Mouse (Mus musculus): Measurements from ENCODE around the gene Hsf5. TPM values are rescaled to one million over a fixed set of nuclear protein-coding genes. Genes with fewer than 3 reads are reported as not detected.
A peak's percentile ranks its signal among the peaks of the same experiment; 100 is the strongest.

The Hsf5 gene
- polyA plus RNA-seq, 2 experiments, result 0.02 TPM; not detected in 1

GRCm38 (mm10) chr11:87673282-87673681, 56.3 kb downstream of the Hsf5 start:
- Histone ChIP-seq H3K4me2 (ENCODE audit: low read depth) (no peak overlapping the region), H3K36me3 (replicated peaks; ENCODE audit: control insufficient read depth, insufficient read depth, low read depth) (no peaks in the 10 kb centered on the region)

GRCm38 (mm10) chr11:87675606-87676005, 58.6 kb downstream of the Hsf5 start:
- H3K4me2 ChIP-seq (ENCODE audit: low read depth), result no peak overlapping the region
- H3K4me1 ChIP-seq (replicated peaks; ENCODE audit: control insufficient read depth in 2 of 2, insufficient read depth in 2 of 2, low read length in 1 of 2), result 0 out of 4 replicates have a peak, but pooled peaks cover 0 to 2% of the 10 kb centered on the region in 2 experiments

More at GRCm38 (mm10) chr11:87673282-87673681, 56.3 kb downstream of the Hsf5 start:
- 74% methylated on average over 1 of the region's 1 CpGs for WGBS (ENCODE audit: insufficient replicate concordance)
- no peaks in the 10 kb centered on the region for H3K9me3 ChIP-seq (ENCODE audit: control insufficient read depth, low read length)
- H3K27me3 ChIP-seq (ENCODE audit: control insufficient read depth, insufficient read depth, low read length), result no peaks in the 10 kb centered on the region
- no peak overlapping the region for H3K9ac ChIP-seq (replicated peaks)
- H3K4me3 ChIP-seq (ENCODE audit: insufficient read depth in 1 of 2, low read depth in 2 of 2, low read length in 2 of 2), result no peak overlapping the region
- 0 out of 2 replicates have a peak, but pooled peaks have one; percentile 31 for ATAC-seq (ENCODE audit: insufficient read depth)
- no peak overlapping the region for H3K27ac ChIP-seq
- H3K4me1 ChIP-seq (replicated peaks; ENCODE audit: control insufficient read depth in 2 of 2, insufficient read depth in 2 of 2, low read length in 1 of 2), result peaks cover 0 to 2% of the 10 kb centered on the region in 2 experiments; a peak in 1 of 4 replicates
- TF ChIP-seq EP300 (IDR thresholded peaks at IDR 0.05; ENCODE audit: low read depth) (peak; percentile 48), CTCF (IDR thresholded peaks at IDR 0.05; ENCODE audit: low read depth) (no peak)
- DNase-seq (ENCODE audit: low read depth in 3 of 3, low spot score in 3 of 3), result no peak

GRCm38 (mm10) chr11:87677756-87678155, 60.8 kb downstream of the Hsf5 start:
- WGBS (ENCODE audit: insufficient replicate concordance), result 71% methylated on average over 5 of the region's 5 CpGs
- Histone ChIP-seq H3K4me3 (ENCODE audit: insufficient read depth in 1 of 2, low read depth in 2 of 2, low read length in 2 of 2) (no peak overlapping the region), H3K4me2 (ENCODE audit: low read depth) (no peak overlapping the region), H3K9me3 (ENCODE audit: control insufficient read depth, low read length) (no peaks in the 10 kb centered on the region), H3K4me1 (replicated peaks; ENCODE audit: control insufficient read depth in 2 of 2, insufficient read depth in 2 of 2, low read length in 1 of 2) (0 out of 4 replicates have a peak, but pooled peaks cover 0 to 2% of the 10 kb centered on the region in 2 experiments), H3K9ac (replicated peaks) (no peak overlapping the region), H3K36me3 (replicated peaks; ENCODE audit: control insufficient read depth, insufficient read depth, low read depth) (no peaks in the 10 kb centered on the region), H3K27me3 (ENCODE audit: control insufficient read depth, insufficient read depth, low read length) (no peaks in the 10 kb centered on the region), H3K27ac (no peak overlapping the region)
- no peak for ATAC-seq (ENCODE audit: insufficient read depth)
- no peak for DNase-seq (ENCODE audit: low read depth in 3 of 3, low spot score in 3 of 3)
- no peak for TF ChIP-seq EP300 (IDR thresholded peaks at IDR 0.05; ENCODE audit: low read depth)
- TF ChIP-seq CTCF (IDR thresholded peaks at IDR 0.05; ENCODE audit: low read depth), result no peak

More at GRCm38 (mm10) chr11:87675606-87676005, 58.6 kb downstream of the Hsf5 start:
- TF ChIP-seq CTCF (IDR thresholded peaks at IDR 0.05; ENCODE audit: low read depth) (no peak), EP300 (IDR thresholded peaks at IDR 0.05; ENCODE audit: low read depth) (no peak)
- Histone ChIP-seq H3K36me3 (replicated peaks; ENCODE audit: control insufficient read depth, insufficient read depth, low read depth) (no peaks in the 10 kb centered on the region), H3K27me3 (ENCODE audit: control insufficient read depth, insufficient read depth, low read length) (no peaks in the 10 kb centered on the region), H3K9ac (replicated peaks) (no peak overlapping the region), H3K4me3 (ENCODE audit: insufficient read depth in 1 of 2, low read depth in 2 of 2, low read length in 2 of 2) (no peak overlapping the region), H3K9me3 (ENCODE audit: control insufficient read depth, low read length) (no peaks in the 10 kb centered on the region), H3K27ac (no peak overlapping the region)
- DNase-seq (ENCODE audit: low read depth in 3 of 3, low spot score in 3 of 3), result no peak
- ATAC-seq (ENCODE audit: insufficient read depth), result no peak
- 78% methylated on average over 6 of the region's 6 CpGs for WGBS (ENCODE audit: insufficient replicate concordance)

- Histone ChIP-seq H3K9ac (replicated peaks) (no peak overlapping the region), H3K27me3 (ENCODE audit: control insufficient read depth, insufficient read depth, low read length) (no peaks in the 10 kb centered on the region), H3K4me3 (ENCODE audit: insufficient read depth in 1 of 2, low read depth in 2 of 2, low read length in 2 of 2) (no peak overlapping the region), H3K27ac (no peak overlapping the region), H3K36me3 (replicated peaks; ENCODE audit: control insufficient read depth, insufficient read depth, low read depth) (no peaks in the 10 kb centered on the region), H3K4me1 (replicated peaks; ENCODE audit: control insufficient read depth in 2 of 2, insufficient read depth in 2 of 2, low read length in 1 of 2) (0 out of 4 replicates have a peak, but pooled peaks cover 0 to 4% of the 10 kb centered on the region in 2 experiments), H3K9me3 (ENCODE audit: control insufficient read depth, low read length) (no peaks in the 10 kb centered on the region), H3K4me2 (ENCODE audit: low read depth) (no peak overlapping the region)
- no peak for TF ChIP-seq CTCF (IDR thresholded peaks at IDR 0.05; ENCODE audit: low read depth)
- no peak for TF ChIP-seq EP300 (IDR thresholded peaks at IDR 0.05; ENCODE audit: low read depth)
- no peak for DNase-seq (ENCODE audit: low read depth in 3 of 3, low spot score in 3 of 3)
- WGBS (ENCODE audit: insufficient replicate concordance), result 68% methylated on average over 4 of the region's 4 CpGs
- no peak for ATAC-seq (ENCODE audit: insufficient read depth)
Observed at GRCm38 (mm10) chr11:87678545-87678944, 61.6 kb downstream of the Hsf5 start.

- 0 out of 4 replicates have a peak, but pooled peaks cover 0 to 4% of the 10 kb centered on the region in 2 experiments for H3K4me1 ChIP-seq (replicated peaks; ENCODE audit: control insufficient read depth in 2 of 2, insufficient read depth in 2 of 2, low read length in 1 of 2)
- no peak overlapping the region for H3K27ac ChIP-seq
- H3K4me2 ChIP-seq (ENCODE audit: low read depth), result no peak overlapping the region
- H3K36me3 ChIP-seq (replicated peaks; ENCODE audit: control insufficient read depth, insufficient read depth, low read depth), result no peaks in the 10 kb centered on the region
- DNase-seq (ENCODE audit: low read depth in 3 of 3, low spot score in 3 of 3) (no peak), ATAC-seq (ENCODE audit: insufficient read depth) (no peak)
- 69% methylated on average over 7 of the region's 7 CpGs for WGBS (ENCODE audit: insufficient replicate concordance)
- TF ChIP-seq CTCF (IDR thresholded peaks at IDR 0.05; ENCODE audit: low read depth), result no peak
- TF ChIP-seq EP300 (IDR thresholded peaks at IDR 0.05; ENCODE audit: low read depth), result no peak
- H3K4me3 ChIP-seq (ENCODE audit: insufficient read depth in 1 of 2, low read depth in 2 of 2, low read length in 2 of 2), result no peak overlapping the region
- no peak overlapping the region for H3K9ac ChIP-seq (replicated peaks)
- no peaks in the 10 kb centered on the region for H3K9me3 ChIP-seq (ENCODE audit: control insufficient read depth, low read length)
- no peaks in the 10 kb centered on the region for H3K27me3 ChIP-seq (ENCODE audit: control insufficient read depth, insufficient read depth, low read length)
Observed at GRCm38 (mm10) chr11:87678976-87679375, 62.0 kb downstream of the Hsf5 start.

Measured in liver, embryonic 14.5 days (tissue).